Mouse (Mus musculus) subcutaneous adipose tissue, adult 2 months (tissue): ENCODE results near the gene Rfwd3. TPM values are rescaled to one million over a fixed set of nuclear protein-coding genes. Genes with fewer than 3 reads are reported as not detected.

Experiments
- polyA plus RNA-seq: library from polyadenylated mRNA; depleted of rRNA; stranded (reverse); fragments of >200 nt; gene quantifications from 2 replicates; pipeline ENCODE4 v1.2.3, GENCODE M21; 2012; ENCODE audit warnings: low replicate concordance; rRNA removed

Gene Rfwd3
- 10.7 and 22.7 TPM in 2 replicates for polyA plus RNA-seq

GRCm38 (mm10) chr8:111299821-111300568, at the start of gene Rfwd3:
Gene Rfwd3 (minus strand): TSS chr8:111300222.

DNA sequence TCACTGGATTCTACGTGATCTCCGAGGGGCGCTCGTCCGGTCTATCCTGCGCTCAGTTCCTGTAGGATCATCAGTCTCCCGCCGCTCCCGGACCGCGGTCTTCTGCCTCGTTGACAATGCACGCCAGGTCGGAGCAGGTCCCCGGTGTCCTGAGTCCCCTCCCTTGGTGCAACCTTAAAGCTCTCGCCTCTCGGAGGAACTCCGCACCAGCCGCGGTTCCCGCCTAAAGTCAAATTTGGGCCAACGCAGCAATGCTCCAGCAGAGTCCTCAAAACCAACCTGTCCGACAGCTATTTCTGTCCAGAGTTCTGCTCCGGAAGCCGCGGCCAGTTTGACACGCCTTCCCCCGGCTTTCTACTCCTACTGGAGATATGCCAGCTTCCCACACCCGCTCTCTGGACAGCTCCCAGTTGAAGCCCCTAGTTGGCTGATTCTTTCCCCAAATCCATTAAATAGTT, 37.9 kb upstream of the Rfwd3 start, which contains the start of gene Mlkl:
Mlkl (minus strand) TSS at position 288 of the 458 bp plus-strand sequence.

DNA sequence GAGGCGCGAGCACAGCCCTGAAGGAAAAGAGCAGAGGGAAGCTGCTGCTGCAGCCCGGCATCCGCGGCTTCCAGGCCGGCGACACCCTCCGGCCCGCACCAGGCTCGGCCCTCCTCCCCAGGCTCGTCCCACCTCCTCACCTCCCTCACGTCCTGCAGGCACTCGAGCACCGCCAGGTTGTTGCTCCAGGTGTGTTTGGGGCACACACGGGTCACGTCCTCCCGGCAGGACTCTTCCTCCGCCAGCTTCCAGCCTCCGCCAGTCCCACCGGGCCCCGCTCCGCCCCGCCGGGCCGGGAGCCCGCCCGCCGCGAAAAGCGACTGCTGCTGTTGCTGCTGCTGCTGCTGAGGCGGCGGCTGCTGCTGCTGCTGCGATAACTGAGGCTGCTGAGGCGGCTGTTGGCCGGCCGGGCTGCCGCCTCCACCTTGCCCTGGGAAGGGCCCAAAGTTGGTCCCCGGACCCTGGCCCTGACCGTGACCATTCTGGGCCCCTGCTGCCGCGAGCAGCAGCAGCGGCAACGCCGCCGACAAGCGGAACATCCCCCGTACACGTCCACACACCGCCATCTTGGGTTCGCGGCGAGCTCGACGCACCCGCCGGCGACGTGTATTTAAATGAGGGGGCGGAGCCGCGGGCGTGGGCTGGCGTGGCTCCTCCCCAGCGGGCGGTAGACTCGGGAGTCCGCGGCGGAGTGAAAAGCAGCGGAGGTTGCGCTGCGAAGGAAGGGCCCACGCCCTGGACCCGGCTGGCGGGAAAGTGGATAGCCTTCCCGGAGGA, 41.2 kb downstream of the Rfwd3 start, which contains the start of gene Glg1:
Glg1 (minus strand) TSS at position 586 of the 777 bp plus-strand sequence.

Other genes starting within 250 kb of the Rfwd3 start
- gene Exosc6, start 243.9 kb downstream of the Rfwd3 start, polyA plus RNA-seq, result not detected in 2 replicates
- gene Clec18a, start 207.8 kb downstream of the Rfwd3 start, polyA plus RNA-seq, result 0.09 and 0.18 TPM in 2 replicates
- 19.5 and 27.0 TPM in 2 replicates for gene Pdpr, start 205.6 kb downstream of the Rfwd3 start, polyA plus RNA-seq
- 40.9 and 60.5 TPM in 2 replicates for gene Glg1, start 41.0 kb downstream of the Rfwd3 start, polyA plus RNA-seq
- 3.1 and 4.5 TPM in 2 replicates for gene Mlkl, start 38.0 kb upstream of the Rfwd3 start, polyA plus RNA-seq
- gene Fa2h, start 93.6 kb upstream of the Rfwd3 start, polyA plus RNA-seq, result 0.37 and 0.77 TPM in 2 replicates
- 10.3 and 18.8 TPM in 2 replicates for gene Wdr59, start 221.9 kb upstream of the Rfwd3 start, polyA plus RNA-seq
- gene Znrf1, start 235.9 kb upstream of the Rfwd3 start, polyA plus RNA-seq, result 50.8 and 86.7 TPM in 2 replicates